Mouse (Mus musculus): ENCODE measurements at regions not wholly inside any gene's neighbourhood (a gene's known extent, or its start where the extent isn't known, plus 50 kb on each side); places are given as distances from the start of the nearest gene placed in this dataset.

GRCm38 (mm10) chr17:83988165-83988564, 140.4 kb upstream of the Haao start:
- TF ChIP-seq CTCF (IDR thresholded peaks at IDR 0.05; ENCODE audit: borderline replicate concordance, insufficient read depth, low read length) (no peak), POLR2A (IDR thresholded peaks at IDR 0.05; ENCODE audit: low read depth, low read length) (no peak)

All from embryonic fibroblast, embryonic 13.5 days (primary cell).